Mouse (Mus musculus) bone marrow, adult 2 months (tissue): ENCODE results near the gene Lpcat1. TPM values are rescaled to one million over a fixed set of nuclear protein-coding genes. Genes with fewer than 3 reads are reported as not detected.

ENCODE experiments used
- H3K27ac ChIP-seq: fragments of 200-500 bp; 2 replicates; pipeline ENCODE4 v1.5.1; 2012; ENCODE audit warnings: low read depth, mild to moderate bottlenecking, control low read depth, inconsistent platforms, low read length; ENCODE audit not compliant: control insufficient read depth, poor library complexity, insufficient read depth
- H3K4me1 ChIP-seq: fragments of 200-500 bp; 2 replicates; pipeline ENCODE4 v1.6.1; 2011; ENCODE audit warnings: low read length; ENCODE audit not compliant: control insufficient read depth, insufficient read depth
- H3K4me3 ChIP-seq: fragments of 200-500 bp; replicated peaks from 2 replicates; pipeline ENCODE3; 2011; ENCODE audit warnings: mild to moderate bottlenecking, low read depth, low read length, control low read depth; ENCODE audit not compliant: control insufficient read depth
- CTCF ChIP-seq: fragments of 200-500 bp; IDR thresholded peaks from 2 replicates; pipeline ENCODE4 v1.5.1; 2011; ENCODE audit warnings: low read length, control low read depth; ENCODE audit not compliant: control insufficient read depth, insufficient read depth
- POLR2A ChIP-seq: fragments of 200-500 bp; IDR thresholded peaks from 2 replicates; pipeline ENCODE4 v1.6.1; 2011; ENCODE audit warnings: low read depth, mild to moderate bottlenecking, control low read depth, low read length, borderline replicate concordance; ENCODE audit not compliant: control insufficient read depth
- WGBS: fragments of 180-500 bp; shearing (Covaris S2); methylation state at CpG from one replicate; pipeline ENCODE4 v1.1.7; 2018; 5-methylcytosine and 5-hydroxymethylcytosine counted together
- polyA plus RNA-seq: library from polyadenylated mRNA; stranded (reverse); fragments of >200 nt; gene quantifications from 2 replicates; pipeline ENCODE4 v1.2.4, GENCODE M21; 2011; ENCODE audit warnings: low replicate concordance; ENCODE audit not compliant: missing spikeins, insufficient read depth, insufficient read length

Lpcat1 gene
- polyA plus RNA-seq, 1 experiment: 108 TPM

DNA sequence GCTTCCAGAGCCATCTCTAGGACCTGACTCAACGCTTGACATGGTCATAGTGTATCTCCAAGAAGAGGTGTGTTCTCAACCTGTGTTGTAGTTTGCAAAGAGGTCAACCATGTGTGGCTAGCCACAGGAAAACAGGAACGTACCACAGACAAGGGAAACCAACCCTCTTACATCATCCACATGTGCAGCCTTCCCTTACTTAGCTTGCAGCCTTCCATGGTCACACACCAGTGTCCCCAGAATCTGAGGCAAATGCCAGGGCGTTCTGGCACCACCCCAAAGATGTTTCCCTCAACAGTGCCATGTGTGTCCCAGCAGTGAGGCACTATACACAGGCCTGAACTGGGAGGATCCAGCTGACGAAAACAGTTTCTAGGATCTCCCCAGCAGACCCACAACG, 9.3 kb downstream of the Lpcat1 start:
- TF ChIP-seq CTCF: no peak
- Histone ChIP-seq H3K27ac (peak overlapping the region; percentile 20), H3K4me1 (peaks cover 14% of the 10 kb centered on the region), H3K4me3 (no peak overlapping the region)
- 32% methylated on average over 5 of the region's 5 CpGs for WGBS

DNA sequence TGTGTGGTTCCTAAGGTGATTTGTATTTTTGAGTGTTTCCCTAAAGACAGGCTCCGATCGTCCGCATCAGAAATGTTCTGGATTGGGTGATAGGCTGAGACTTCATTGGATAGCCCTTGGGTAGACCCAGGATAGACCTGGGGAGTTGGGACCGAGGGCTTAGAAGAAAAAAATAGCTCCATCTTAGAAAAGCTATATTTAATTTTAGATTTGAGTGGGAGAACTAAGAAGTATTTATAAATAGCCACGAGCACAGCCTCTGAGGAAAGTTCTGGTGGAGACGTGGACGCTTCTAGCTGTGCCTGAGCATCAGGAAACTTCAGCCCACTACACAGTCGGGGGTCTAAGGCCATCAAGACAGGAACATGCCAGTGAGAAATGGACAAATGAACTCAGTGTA, 9.8 kb downstream of the Lpcat1 start:
- Histone ChIP-seq H3K27ac (peak overlapping the region; percentile 20), H3K4me3 (no peak overlapping the region), H3K4me1 (peaks cover 14% of the 10 kb centered on the region)
- TF ChIP-seq POLR2A: no peak
- no peak for TF ChIP-seq CTCF
- 73% methylated on average over 8 of the region's 8 CpGs for WGBS

- 84% methylated on average over 2 of the region's 2 CpGs for WGBS
- TF ChIP-seq POLR2A: no peak
- no peak for TF ChIP-seq CTCF
- no peak overlapping the region for H3K4me3 ChIP-seq
- H3K4me1 ChIP-seq: peaks cover 16% of the 10 kb centered on the region
- H3K27ac ChIP-seq: peak overlapping the region; percentile 11; the same call in 1 of the 2 replicates
These were observed 10.8 kb downstream of the Lpcat1 start for GRCm38 (mm10) chr13:73477841-73478240.

- H3K4me3 ChIP-seq: no peak overlapping the region
- WGBS: 82% methylated on average over 7 of the region's 7 CpGs
- peaks cover 3% of the 10 kb centered on the region for H3K4me1 ChIP-seq
- TF ChIP-seq CTCF: no peak
- no peak for TF ChIP-seq POLR2A
- 0 out of 2 replicates have a peak overlapping the region, but pooled peaks have one; percentile 20 for H3K27ac ChIP-seq
These were observed 15.5 kb downstream of the Lpcat1 start for GRCm38 (mm10) chr13:73482476-73482875.

- no peak overlapping the region for H3K27ac ChIP-seq
- H3K4me1 ChIP-seq: peaks cover 4% of the 10 kb centered on the region
- no peak for TF ChIP-seq POLR2A
- no peak for TF ChIP-seq CTCF
These were observed 16.3 kb downstream of the Lpcat1 start for GRCm38 (mm10) chr13:73483331-73483730.

GRCm38 (mm10) chr13:73484171-73484570, 17.2 kb downstream of the Lpcat1 start:
- WGBS: 33% methylated on average over 5 of the region's 5 CpGs
- TF ChIP-seq POLR2A: no peak
- TF ChIP-seq CTCF: no peak
- no peak overlapping the region for H3K27ac ChIP-seq
- peaks cover 10% of the 10 kb centered on the region for H3K4me1 ChIP-seq
- H3K4me3 ChIP-seq: no peak overlapping the region

More at GRCm38 (mm10) chr13:73483331-73483730, 16.3 kb downstream of the Lpcat1 start:
- WGBS: 98% methylated on average over 6 of the region's 6 CpGs
- no peak overlapping the region for H3K4me3 ChIP-seq

- 60% methylated on average over 3 of the region's 3 CpGs for WGBS
- Histone ChIP-seq H3K27ac (no peak overlapping the region; the same call in 1 of the 2 replicates), H3K4me1 (peaks cover 19% of the 10 kb centered on the region), H3K4me3 (no peak overlapping the region)
- TF ChIP-seq CTCF (no peak), POLR2A (no peak)
These were observed 21.1 kb downstream of the Lpcat1 start for GRCm38 (mm10) chr13:73488105-73488504.

GRCm38 (mm10) chr13:73488707-73489106, 21.7 kb downstream of the Lpcat1 start:
- 37% methylated on average over 9 of the region's 9 CpGs for WGBS
- Histone ChIP-seq H3K4me1 (peaks cover 19% of the 10 kb centered on the region), H3K27ac (no peak overlapping the region; the same call in 1 of the 2 replicates), H3K4me3 (no peak overlapping the region)
- TF ChIP-seq CTCF: peak; percentile 2; the same call in 1 of the 2 replicates
- no peak for TF ChIP-seq POLR2A

- no peak overlapping the region for H3K4me3 ChIP-seq
- peak overlapping the region; percentile 63 for H3K27ac ChIP-seq
- TF ChIP-seq POLR2A: no peak
- TF ChIP-seq CTCF: no peak
- H3K4me1 ChIP-seq: peaks cover 19% of the 10 kb centered on the region
- WGBS: 40% methylated on average over 3 of the region's 3 CpGs
These were observed 23.0 kb downstream of the Lpcat1 start for GRCm38 (mm10) chr13:73489986-73490385.
